In genomic region chr6:140487489-140487888, GRCm38 (mm10) we compare ENCODE assay signal across 21 mouse cellular contexts.
DNase-seq lines count a peak whose midpoint lies in the region; ATAC-seq and TF ChIP-seq lines count a peak whose summit lies in the region.
"Had no signal": no experiment of that assay in that cellular context is flagged by ENCODE, and none has a peak within 500 bp of the region (broad histone marks: within the 10 kb centered on the region; RNA-seq: fewer than 3 reads in every experiment).

No protein-coding gene starts in this region.

- H3K4me2 ChIP-seq in kidney, postnatal 0 days (ENCODE audit: low read length) = no peak overlapping the region
- no peak overlapping the region for H3K4me2 ChIP-seq in limb, embryonic 13.5 days (replicated peaks)
- H3K4me2 ChIP-seq: forebrain, embryonic 15.5 days; heart, embryonic 12.5 days; midbrain, embryonic 12.5 days; neural tube, embryonic 12.5 days; stomach, embryonic 15.5 days had no signal

- TF ChIP-seq CTCF in kidney, postnatal 0 days (IDR thresholded peaks at IDR 0.05; ENCODE audit: low read depth) = no peak

- DNase-seq in kidney, postnatal 0 days (ENCODE audit: low spot score) = peak; percentile 55
- no peak for DNase-seq in kidney, postnatal 10 days
- peak; percentile 31 for DNase-seq in MN1 (ENCODE audit: low spot score)
- peak; percentile 26 for DNase-seq in embryonic facial prominence, embryonic 10.5 days (ENCODE audit: low spot score)
- no peak for DNase-seq in urinary bladder, postnatal 14 days (ENCODE audit: low spot score)
- no peak for DNase-seq in right cerebral cortex, adult 18-20 months
- DNase-seq: adrenal gland, adult 2 months; cerebellum, adult 8-10 months; gastrocnemius, postnatal 25 days; thymus, postnatal 14 days had no signal

- WGBS in kidney, postnatal 0 days = 62% methylated on average over 6 of the region's 6 CpGs
- 63% methylated on average over 6 of the region's 6 CpGs for WGBS in embryonic facial prominence, embryonic 10.5 days
- WGBS in limb, embryonic 13.5 days = 30% methylated on average over 6 of the region's 6 CpGs

- H3K27me3 ChIP-seq in kidney, postnatal 0 days (ENCODE audit: insufficient read depth, low read length) = no peaks in the 10 kb centered on the region
- no peaks in the 10 kb centered on the region for H3K27me3 ChIP-seq in embryonic facial prominence, embryonic 10.5 days (replicated peaks; ENCODE audit: low read depth, poor library complexity, severe bottlenecking)
- H3K27me3 ChIP-seq in limb, embryonic 13.5 days = no peaks in the 10 kb centered on the region
- H3K27me3 ChIP-seq: CH12.LX; forebrain, embryonic 15.5 days; heart, embryonic 12.5 days; liver, embryonic 15.5 days; midbrain, embryonic 12.5 days; neural tube, embryonic 12.5 days; stomach, embryonic 15.5 days had no signal

- H3K9me3 ChIP-seq in kidney, postnatal 0 days (replicated peaks; ENCODE audit: low read length) = no peaks in the 10 kb centered on the region
- no peaks in the 10 kb centered on the region for H3K9me3 ChIP-seq in embryonic facial prominence, embryonic 10.5 days
- H3K9me3 ChIP-seq in limb, embryonic 13.5 days = no peaks in the 10 kb centered on the region
- H3K9me3 ChIP-seq: forebrain, embryonic 15.5 days; heart, embryonic 12.5 days; liver, embryonic 15.5 days; midbrain, embryonic 12.5 days; neural tube, embryonic 12.5 days; stomach, embryonic 15.5 days had no signal

- H3K4me3 ChIP-seq in kidney, postnatal 0 days (replicated peaks; ENCODE audit: low read depth, low read length) = no peak overlapping the region
- H3K4me3 ChIP-seq in embryonic facial prominence, embryonic 10.5 days = no peak overlapping the region
- no peak overlapping the region for H3K4me3 ChIP-seq in limb, embryonic 13.5 days
- H3K4me3 ChIP-seq: forebrain, embryonic 15.5 days; heart, embryonic 12.5 days; left cerebral cortex, adult 2 months; liver, embryonic 15.5 days; midbrain, embryonic 12.5 days; neural tube, embryonic 12.5 days; stomach, embryonic 15.5 days had no signal

- 0 out of 2 replicates have a peak, but pooled peaks cover 8% of the 10 kb centered on the region for H3K4me1 ChIP-seq in kidney, postnatal 0 days (replicated peaks; ENCODE audit: insufficient read depth, low read length)
- H3K4me1 ChIP-seq in embryonic facial prominence, embryonic 10.5 days = peaks cover 31% of the 10 kb centered on the region
- H3K4me1 ChIP-seq in limb, embryonic 13.5 days = peaks cover 45% of the 10 kb centered on the region

- peak; percentile 36; the same call in 1 of the 2 replicates for ATAC-seq in kidney, postnatal 0 days (replicated peaks; ENCODE audit: low FRiP score, low read depth)
- peak; percentile 67 for ATAC-seq in limb, embryonic 13.5 days (ENCODE audit: low FRiP score, low read depth)
- ATAC-seq in frontal cortex, adult (ENCODE audit: low TSS enrichment) = no peak
- ATAC-seq: forebrain, embryonic 15.5 days; inflammation-experienced regulatory T-cells, adult 6 months had no signal

- no peaks in the 10 kb centered on the region for H3K36me3 ChIP-seq in kidney, postnatal 0 days (ENCODE audit: insufficient read depth, low read length)
- H3K36me3 ChIP-seq in embryonic facial prominence, embryonic 10.5 days (replicated peaks) = 0 out of 2 replicates have a peak, but pooled peaks cover 3% of the 10 kb centered on the region
- H3K36me3 ChIP-seq in limb, embryonic 13.5 days = 0 out of 2 replicates have a peak, but pooled peaks cover 3% of the 10 kb centered on the region
- H3K36me3 ChIP-seq: forebrain, embryonic 15.5 days; heart, embryonic 12.5 days; liver, embryonic 15.5 days; midbrain, embryonic 12.5 days; neural tube, embryonic 12.5 days; stomach, embryonic 15.5 days had no signal

- no peak overlapping the region for H3K9ac ChIP-seq in kidney, postnatal 0 days (ENCODE audit: low read depth, low read length)
- no peak overlapping the region for H3K9ac ChIP-seq in limb, embryonic 13.5 days
- H3K9ac ChIP-seq: forebrain, embryonic 15.5 days; heart, embryonic 12.5 days; liver, embryonic 15.5 days; midbrain, embryonic 12.5 days; neural tube, embryonic 12.5 days; stomach, embryonic 15.5 days had no signal

- H3K27ac ChIP-seq in kidney, postnatal 0 days = no peak overlapping the region
- no peak overlapping the region for H3K27ac ChIP-seq in embryonic facial prominence, embryonic 10.5 days (replicated peaks)
- H3K27ac ChIP-seq in limb, embryonic 13.5 days = no peak overlapping the region
- H3K27ac ChIP-seq: forebrain, embryonic 15.5 days; left cerebral cortex, adult 2 months; midbrain, embryonic 12.5 days; neural tube, embryonic 12.5 days; stomach, embryonic 15.5 days had no signal

Comparison
In these comparisons a context has a peak if more than half of its experiments do, and no peak if none do; other contexts are left out.
1. DNase-seq: peak in kidney, postnatal 0 days (single experiment), MN1 (single experiment) and embryonic facial prominence, embryonic 10.5 days (single experiment); none in kidney, postnatal 10 days (single experiment), urinary bladder, postnatal 14 days (single experiment) and right cerebral cortex, adult 18-20 months (single experiment).